Mouse (Mus musculus): ENCODE results near the gene Zfp280c. TPM values are rescaled to one million over a fixed set of nuclear protein-coding genes. Genes with fewer than 3 reads are reported as not detected.

Gene Zfp280c
- polyA plus RNA-seq, 1 experiment from 2014 or later = 9.9 TPM

DNA sequence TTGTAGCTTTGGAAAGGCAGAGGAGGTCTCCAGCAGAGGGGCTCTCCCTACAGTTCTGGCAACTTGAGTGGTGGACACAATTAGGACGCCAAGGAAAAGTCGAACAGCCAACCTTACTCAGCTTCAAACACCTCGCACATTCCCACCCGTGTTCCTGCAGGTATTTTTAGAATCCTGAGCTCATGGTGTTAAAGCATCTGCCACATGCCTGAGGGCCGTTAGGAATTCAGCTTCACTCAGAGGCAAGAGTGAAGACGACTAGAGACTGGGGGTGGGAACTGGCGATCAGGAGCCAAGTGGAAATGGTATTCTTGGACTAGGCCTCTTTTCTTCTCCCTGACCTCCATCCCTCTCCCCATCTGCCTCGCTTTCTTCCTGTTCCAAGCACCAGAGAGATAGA, 68.4 kb downstream of the Zfp280c start:
- no peak overlapping the region for H3K4me2 ChIP-seq
- no peak overlapping the region for H3K9ac ChIP-seq
- H3K36me3 ChIP-seq = no peaks in the 10 kb centered on the region
- no peaks in the 10 kb centered on the region for H3K27me3 ChIP-seq
- no peaks in the 10 kb centered on the region for H3K9me3 ChIP-seq
- no peak overlapping the region for H3K27ac ChIP-seq
- no peak for ATAC-seq (ENCODE audit: borderline replicate concordance, extremely low read depth, low FRiP score, low TSS enrichment)
- H3K4me3 ChIP-seq = no peak overlapping the region
- no peaks in the 10 kb centered on the region for H3K4me1 ChIP-seq
- 49% methylated on average over 8 of the region's 8 CpGs for WGBS

DNA sequence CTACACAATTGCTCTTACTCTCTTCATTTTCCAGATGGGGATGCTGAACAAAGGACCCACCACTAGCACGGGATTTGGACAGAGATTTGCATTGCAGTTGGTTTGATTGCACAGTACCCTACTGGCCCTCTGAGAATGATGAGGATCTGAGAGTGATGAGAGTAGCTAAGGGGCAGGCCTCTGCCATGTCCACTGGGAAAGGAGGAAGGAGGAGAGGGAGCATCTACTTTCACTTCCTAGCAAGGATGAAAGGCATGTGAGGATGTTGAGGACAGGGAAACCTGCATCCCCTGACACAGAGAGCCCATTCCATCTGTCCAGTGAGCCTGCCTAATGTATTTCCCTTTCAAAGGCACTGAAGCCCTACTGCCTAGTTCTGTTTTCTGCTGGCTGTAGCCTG, 69.0 kb downstream of the Zfp280c start:
- no peak for ATAC-seq (ENCODE audit: borderline replicate concordance, extremely low read depth, low FRiP score, low TSS enrichment)

DNA sequence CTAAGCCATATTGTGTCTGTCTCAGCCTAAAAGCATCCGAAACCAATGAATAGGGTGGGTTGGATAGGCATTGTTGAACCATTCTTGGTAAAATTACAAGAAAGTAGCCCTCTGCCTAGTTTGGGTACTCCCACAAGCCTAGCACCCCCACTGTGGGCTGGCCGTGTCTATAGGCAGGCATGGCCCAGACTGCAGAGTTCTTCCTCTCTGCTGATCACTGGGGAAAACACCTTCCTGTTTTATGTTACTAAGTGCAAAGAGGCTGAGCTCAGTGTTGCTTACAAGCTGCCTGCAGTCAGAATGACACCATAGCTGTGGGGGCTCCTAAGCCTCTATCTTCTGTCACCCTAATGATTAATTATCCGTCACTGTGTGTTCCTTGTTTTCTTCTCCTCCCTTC, 70.8 kb downstream of the Zfp280c start:
- no peaks in the 10 kb centered on the region for H3K4me1 ChIP-seq
- H3K27me3 ChIP-seq = no peaks in the 10 kb centered on the region
- ATAC-seq (ENCODE audit: borderline replicate concordance, extremely low read depth, low FRiP score, low TSS enrichment) = no peak
- H3K4me2 ChIP-seq = no peak overlapping the region
- no peak overlapping the region for H3K27ac ChIP-seq
- no peak overlapping the region for H3K9ac ChIP-seq
- 61% methylated on average over 3 of the region's 3 CpGs for whole genome bisulfite sequencing
- no peaks in the 10 kb centered on the region for H3K9me3 ChIP-seq
- no peak overlapping the region for H3K4me3 ChIP-seq
- no peaks in the 10 kb centered on the region for H3K36me3 ChIP-seq

More for the DNA sequence above, 69.0 kb downstream of the Zfp280c start:
- H3K4me2 ChIP-seq = no peak overlapping the region
- no peak overlapping the region for H3K27ac ChIP-seq
- no peaks in the 10 kb centered on the region for H3K4me1 ChIP-seq
- H3K9me3 ChIP-seq = no peaks in the 10 kb centered on the region
- 82% methylated on average over 1 of the region's 1 CpGs for WGBS
- no peaks in the 10 kb centered on the region for H3K27me3 ChIP-seq
- H3K4me3 ChIP-seq = no peak overlapping the region
- no peak overlapping the region for H3K9ac ChIP-seq
- H3K36me3 ChIP-seq = no peaks in the 10 kb centered on the region

DNA sequence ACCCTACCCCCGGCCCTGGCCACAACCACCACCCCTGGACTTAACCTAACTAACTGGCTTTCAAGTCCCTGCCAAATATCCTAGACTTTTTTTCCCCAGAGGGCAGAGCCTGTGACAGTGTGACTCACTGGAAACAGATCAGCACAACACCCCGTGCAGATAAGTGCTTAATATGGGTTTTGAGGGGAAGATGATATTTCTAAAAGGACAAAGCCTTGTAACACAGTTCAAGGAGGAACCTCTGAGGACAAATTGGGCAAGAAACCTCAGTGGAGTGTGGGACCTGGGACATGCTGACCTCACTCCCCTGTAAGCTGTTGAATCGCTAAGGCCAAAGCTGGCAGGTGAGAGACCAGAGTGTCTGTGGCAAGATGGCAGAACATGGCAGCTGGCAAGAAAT, 72.7 kb downstream of the Zfp280c start:
- WGBS = 68% methylated on average over 3 of the region's 3 CpGs
- Histone ChIP-seq H3K36me3 (no peaks in the 10 kb centered on the region), H3K27ac (no peak overlapping the region), H3K4me3 (no peak overlapping the region), H3K9ac (no peak overlapping the region), H3K4me1 (no peaks in the 10 kb centered on the region), H3K9me3 (no peaks in the 10 kb centered on the region), H3K4me2 (no peak overlapping the region), H3K27me3 (no peaks in the 10 kb centered on the region)
- no peak for ATAC-seq (ENCODE audit: borderline replicate concordance, extremely low read depth, low FRiP score, low TSS enrichment)

DNA sequence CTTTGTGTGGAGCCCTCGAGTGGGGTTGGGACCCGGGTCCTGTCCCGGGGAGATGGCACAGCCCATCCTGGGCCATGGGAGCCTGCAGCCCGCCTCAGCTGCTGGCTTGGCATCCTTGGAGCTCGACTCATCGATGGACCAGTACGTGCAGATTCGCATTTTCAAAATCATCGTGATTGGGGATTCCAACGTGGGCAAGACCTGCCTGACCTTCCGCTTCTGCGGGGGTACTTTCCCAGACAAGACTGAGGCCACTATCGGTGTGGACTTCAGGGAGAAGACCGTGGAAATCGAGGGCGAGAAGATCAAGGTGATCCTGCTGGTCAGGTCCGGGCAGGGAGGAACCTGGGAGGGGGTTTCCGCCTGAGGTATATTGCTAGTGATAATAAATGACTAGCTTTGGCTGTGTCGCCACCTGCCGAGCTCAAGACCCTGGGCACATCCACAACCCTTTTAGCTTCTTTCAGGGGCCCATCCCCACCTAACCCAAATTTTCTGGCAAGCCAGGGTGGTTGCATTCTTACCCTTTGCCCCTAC, 74.7 kb downstream of the Zfp280c start:
- Histone ChIP-seq H3K4me3 (peak overlapping the region; percentile 40), H3K27me3 (no peaks in the 10 kb centered on the region), H3K4me1 (no peaks in the 10 kb centered on the region), H3K4me2 (peak overlapping the region; percentile 76), H3K9me3 (no peaks in the 10 kb centered on the region), H3K27ac (no peak overlapping the region), H3K36me3 (no peaks in the 10 kb centered on the region), H3K9ac (0 out of 2 replicates have a peak overlapping the region, but pooled peaks have one; percentile 13)
- no peak for ATAC-seq (ENCODE audit: borderline replicate concordance, extremely low read depth, low FRiP score, low TSS enrichment)
- 33% methylated on average over 20 of the region's 20 CpGs for WGBS

DNA sequence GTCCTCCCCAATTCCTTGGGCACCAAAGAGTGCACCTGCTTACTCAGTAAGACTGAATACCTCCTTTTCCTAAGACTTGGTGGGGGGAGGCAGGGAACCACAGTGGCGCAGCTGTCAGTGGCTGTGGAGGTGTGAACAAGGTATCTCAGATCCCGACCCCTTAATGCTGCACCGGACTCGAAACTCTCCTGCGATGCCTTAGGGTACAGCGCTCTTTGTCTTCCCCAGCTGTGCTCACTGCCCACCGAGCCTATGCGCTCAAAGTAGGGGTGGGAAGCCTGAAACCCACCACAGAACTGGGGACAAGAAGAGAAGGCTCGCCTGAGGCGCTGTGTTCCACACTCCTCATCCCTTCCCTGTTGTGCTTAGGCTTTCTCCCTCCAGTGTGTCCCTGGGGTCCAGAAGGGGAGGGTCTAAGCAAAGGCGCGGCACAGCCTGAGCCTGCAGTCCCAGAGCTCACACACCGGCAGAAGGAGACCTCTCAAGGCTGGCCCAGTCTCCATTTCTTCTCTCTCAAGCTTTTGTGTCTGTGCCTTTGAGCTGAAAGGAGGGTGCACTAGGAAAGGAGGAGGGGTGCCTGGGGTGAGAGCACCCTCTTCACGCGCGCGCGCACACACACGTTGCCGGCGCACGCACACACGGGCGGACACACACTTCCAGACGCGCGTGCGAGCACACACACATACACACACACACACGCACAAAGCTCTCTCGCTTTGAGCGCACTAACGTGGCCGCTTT, 75.3 kb downstream of the Zfp280c start, which contains the start of gene Rab33a:
Rab33a (plus strand) TSS at position 478 of the 741 bp plus-strand sequence.
- Histone ChIP-seq H3K27ac (no peak within 1 kb of the TSS), H3K4me2 (peak within 1 kb of the TSS; percentile 76), H3K27me3 (no peaks in the 10 kb centered on the region), H3K4me1 (no peaks in the 10 kb centered on the region), H3K36me3 (no peaks in the 10 kb centered on the region), H3K4me3 (peak within 1 kb of the TSS; percentile 40), H3K9me3 (no peaks in the 10 kb centered on the region), H3K9ac (0 out of 2 replicates have a peak within 1 kb of the TSS, but pooled peaks have one; percentile 13)
- WGBS = 24% methylated on average over 30 of the region's 33 CpGs
- peak; percentile 57 for ATAC-seq (ENCODE audit: borderline replicate concordance, extremely low read depth, low FRiP score, low TSS enrichment)

DNA sequence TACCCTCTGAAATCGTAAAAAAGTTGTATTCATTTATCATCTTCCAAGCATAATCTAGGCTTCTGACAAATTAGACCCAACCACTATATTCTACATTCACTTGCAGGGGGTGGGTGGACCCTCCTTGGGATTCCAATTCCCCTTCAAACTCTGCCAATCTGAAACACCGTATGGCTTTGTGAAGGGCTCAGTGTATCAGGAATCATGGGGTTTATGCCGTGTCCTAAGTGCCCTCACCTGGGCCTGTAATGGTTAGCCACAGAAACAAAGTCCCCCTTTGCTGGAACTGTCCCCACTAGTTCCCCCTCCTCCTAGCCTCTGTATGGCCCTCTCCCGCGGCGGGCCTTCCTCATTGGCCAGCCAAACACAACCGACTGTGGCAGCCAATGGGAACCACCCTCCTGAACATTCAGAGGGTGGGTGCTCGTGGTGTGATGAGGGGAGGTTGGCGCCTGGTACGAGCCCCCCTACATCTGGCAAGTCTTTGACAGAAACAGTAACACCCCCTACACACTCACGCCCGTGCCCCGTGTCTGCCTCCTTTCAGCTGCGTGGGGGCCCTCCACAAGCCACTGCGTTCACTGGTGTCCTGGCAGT, 76.0 kb downstream of the Zfp280c start:
- 0 out of 2 replicates have a peak, but pooled peaks have one; percentile 3 for ATAC-seq (ENCODE audit: borderline replicate concordance, extremely low read depth, low FRiP score, low TSS enrichment)
- no peaks in the 10 kb centered on the region for H3K36me3 ChIP-seq
- H3K4me3 ChIP-seq = peak overlapping the region; percentile 40
- H3K4me1 ChIP-seq = no peaks in the 10 kb centered on the region
- H3K9me3 ChIP-seq = no peaks in the 10 kb centered on the region
- WGBS = 33% methylated on average over 15 of the region's 15 CpGs
- no peaks in the 10 kb centered on the region for H3K27me3 ChIP-seq
- no peak overlapping the region for H3K9ac ChIP-seq
- no peak overlapping the region for H3K27ac ChIP-seq
- peak overlapping the region; percentile 76 for H3K4me2 ChIP-seq

DNA sequence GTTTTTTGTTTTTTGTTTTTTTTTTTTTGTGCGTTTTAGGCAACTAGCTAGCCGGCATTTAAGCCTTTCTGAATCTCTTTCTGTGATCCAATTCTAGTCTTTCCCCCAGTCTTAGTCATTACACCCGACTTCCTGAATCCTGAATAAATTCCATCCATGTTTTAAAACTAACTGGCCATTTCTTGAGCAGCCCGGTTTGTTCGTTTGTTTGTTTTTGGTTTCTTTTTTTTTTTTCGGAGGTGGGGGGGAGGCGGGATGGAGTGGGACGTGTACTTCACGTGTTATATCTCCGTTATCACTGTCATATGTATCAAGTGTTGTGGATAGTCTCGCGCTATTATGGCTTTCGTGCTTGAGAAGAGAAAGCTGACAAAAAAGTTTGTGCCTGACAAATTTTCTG, 80.5 kb downstream of the Zfp280c start:
- Histone ChIP-seq H3K9me3 (no peaks in the 10 kb centered on the region), H3K4me2 (peak overlapping the region; percentile 44), H3K27me3 (no peaks in the 10 kb centered on the region), H3K36me3 (no peaks in the 10 kb centered on the region), H3K4me1 (0 out of 2 replicates have a peak, but pooled peaks cover 2% of the 10 kb centered on the region), H3K27ac (no peak overlapping the region), H3K9ac (no peak overlapping the region; the same call in 1 of the 2 replicates), H3K4me3 (peak overlapping the region; percentile 60)
- WGBS = 22% methylated on average over 13 of the region's 13 CpGs
- no peak for ATAC-seq (ENCODE audit: borderline replicate concordance, extremely low read depth, low FRiP score, low TSS enrichment)

DNA sequence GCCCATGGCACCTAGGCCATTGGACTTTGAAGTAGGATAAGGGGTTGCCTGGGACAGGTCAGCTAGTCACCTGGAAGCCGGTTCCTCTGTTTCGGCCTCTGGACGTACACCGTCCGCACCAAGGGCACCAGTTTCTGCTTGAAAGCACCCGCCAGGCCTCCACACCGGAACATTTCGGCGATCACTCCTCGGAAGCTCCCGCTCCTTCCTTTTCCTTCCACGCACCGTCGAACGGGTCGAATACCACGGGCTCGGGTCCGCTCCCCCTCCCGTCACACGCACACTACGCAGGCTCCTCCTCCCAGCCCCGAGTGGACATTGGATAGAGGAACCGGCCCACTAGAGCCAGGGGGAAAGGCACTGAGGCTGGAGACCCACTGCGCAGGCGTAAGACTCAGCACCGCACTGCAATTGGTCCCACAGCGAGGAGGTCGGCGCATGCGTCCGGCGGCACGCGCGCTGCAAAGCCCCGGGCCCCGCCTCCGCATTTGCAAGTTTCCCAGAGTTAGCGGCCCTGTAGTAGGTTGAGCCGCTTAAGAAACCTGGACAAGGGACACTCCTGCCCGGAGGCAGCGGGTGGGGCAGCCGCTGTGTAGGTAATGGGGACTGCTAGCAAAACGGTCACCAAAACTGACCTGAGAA, 81.0 kb downstream of the Zfp280c start, which contains the start of gene Aifm1:
Aifm1 (minus strand) TSS at position 398 of the 642 bp plus-strand sequence.
- WGBS = 21% methylated on average over 44 of the region's 45 CpGs
- H3K4me2 ChIP-seq = peak within 1 kb of the TSS; percentile 54
- H3K4me3 ChIP-seq = peak within 1 kb of the TSS; percentile 60
- no peaks in the 10 kb centered on the region for H3K9me3 ChIP-seq
- H3K9ac ChIP-seq = peak within 1 kb of the TSS; percentile 64
- H3K4me1 ChIP-seq = 0 out of 2 replicates have a peak, but pooled peaks cover 2% of the 10 kb centered on the region
- H3K27ac ChIP-seq = no peak within 1 kb of the TSS
- peak; percentile 99 for ATAC-seq (ENCODE audit: borderline replicate concordance, extremely low read depth, low FRiP score, low TSS enrichment)
- no peaks in the 10 kb centered on the region for H3K27me3 ChIP-seq
- H3K36me3 ChIP-seq = no peaks in the 10 kb centered on the region

DNA sequence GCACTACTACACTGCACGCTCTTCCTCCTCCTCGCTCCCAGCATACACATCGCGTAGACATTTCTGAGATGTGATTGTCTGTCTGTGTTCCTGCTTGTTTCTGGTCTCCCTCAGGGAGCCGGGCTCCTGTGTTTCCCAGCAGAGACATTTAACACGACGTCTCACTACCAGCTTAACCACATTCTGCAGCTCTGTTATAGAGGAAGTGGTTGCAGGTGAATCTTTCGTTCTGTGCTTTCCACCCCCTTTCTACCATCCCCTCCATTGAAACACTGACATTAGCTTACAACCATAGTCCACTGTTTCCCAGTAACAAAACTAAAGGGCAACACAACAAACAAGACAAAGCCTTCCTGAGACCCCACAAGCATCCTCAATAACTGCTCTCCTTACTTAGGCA, 100.5 kb downstream of the Zfp280c start:
- Histone ChIP-seq H3K4me1 (no peaks in the 10 kb centered on the region), H3K27me3 (no peaks in the 10 kb centered on the region), H3K4me2 (no peak overlapping the region), H3K36me3 (0 out of 2 replicates have a peak, but pooled peaks cover 3% of the 10 kb centered on the region), H3K9me3 (no peaks in the 10 kb centered on the region), H3K27ac (no peak overlapping the region), H3K4me3 (no peak overlapping the region), H3K9ac (no peak overlapping the region)
- 94% methylated on average over 8 of the region's 8 CpGs for WGBS
- no peak for ATAC-seq (ENCODE audit: borderline replicate concordance, extremely low read depth, low FRiP score, low TSS enrichment)

Measured in lung, embryonic 15.5 days (tissue).